In the genomic region with DNA sequence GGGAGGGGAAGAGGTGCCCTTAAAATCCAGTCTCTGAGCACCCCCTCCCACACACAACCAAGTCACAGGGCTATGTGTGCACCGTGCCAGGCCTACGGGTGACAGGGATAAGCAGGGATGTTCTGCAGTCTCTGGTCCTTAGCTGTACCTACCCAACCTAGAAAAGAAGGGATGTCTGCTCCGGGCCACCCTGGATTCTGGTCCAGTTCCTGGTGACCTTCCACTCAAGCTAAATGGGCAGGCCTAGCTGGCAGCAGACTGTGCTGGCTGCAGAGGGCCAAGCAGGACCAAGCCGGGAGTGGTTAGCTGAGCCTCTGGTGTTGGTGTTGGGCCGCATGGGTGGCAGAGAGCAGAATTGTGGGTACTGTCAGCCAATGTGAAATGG, we compare ENCODE assay signal across 8 mouse cellular contexts. TPM values are rescaled to one million over a fixed set of nuclear protein-coding genes. Genes with fewer than 3 reads are reported as not detected.
A peak's percentile ranks its signal among the peaks of the same experiment; 100 is the strongest.
DNase-seq lines count a peak whose midpoint lies in the region; ATAC-seq and TF ChIP-seq lines count a peak whose summit lies in the region.

No protein-coding gene starts in this region.

- no peaks in the 10 kb centered on the region for H3K36me3 ChIP-seq in hindbrain, embryonic 14.5 days (replicated peaks; ENCODE audit: control insufficient read depth, insufficient read depth)
- H3K36me3 ChIP-seq in midbrain, embryonic 13.5 days, result no peaks in the 10 kb centered on the region

- H3K4me3 ChIP-seq in gastrocnemius, adult 2 months, result peak overlapping the region; percentile 75
- peak overlapping the region; percentile 75 for H3K4me3 ChIP-seq in hindbrain, embryonic 14.5 days (replicated peaks; ENCODE audit: low read length)
- H3K4me3 ChIP-seq in midbrain, embryonic 13.5 days (replicated peaks), result peak overlapping the region; percentile 71

- peak overlapping the region; percentile 86 for H3K4me2 ChIP-seq in hindbrain, embryonic 14.5 days (replicated peaks)
- H3K4me2 ChIP-seq in midbrain, embryonic 13.5 days (replicated peaks), result peak overlapping the region; percentile 69

- peak overlapping the region; percentile 92 for H3K9ac ChIP-seq in hindbrain, embryonic 14.5 days
- H3K9ac ChIP-seq in midbrain, embryonic 13.5 days (replicated peaks), result peak overlapping the region; percentile 93

- no peak overlapping the region for H3K27ac ChIP-seq in gastrocnemius, adult 2 months
- peak overlapping the region; percentile 85 for H3K27ac ChIP-seq in hindbrain, embryonic 14.5 days
- H3K27ac ChIP-seq in midbrain, embryonic 13.5 days, result peak overlapping the region; percentile 86

- no peaks in the 10 kb centered on the region for H3K9me3 ChIP-seq in hindbrain, embryonic 14.5 days (ENCODE audit: control insufficient read depth, low read length)
- H3K9me3 ChIP-seq in midbrain, embryonic 13.5 days, result no peaks in the 10 kb centered on the region

- peaks cover 33% of the 10 kb centered on the region for H3K4me1 ChIP-seq in hindbrain, embryonic 14.5 days (replicated peaks; ENCODE audit: control insufficient read depth, insufficient read depth, low read length)
- H3K4me1 ChIP-seq in midbrain, embryonic 13.5 days (replicated peaks), result peaks cover 45% of the 10 kb centered on the region

- DNase-seq in gastrocnemius, adult 2 months, result no peak
- DNase-seq in gastrocnemius, postnatal 25 days, result no peak
- DNase-seq in right cerebral cortex, adult 18-20 months, result peak; percentile 43
- DNase-seq in right cerebral cortex, postnatal 14 days, result no peak
- no peak for DNase-seq in hindbrain, embryonic 14.5 days (ENCODE audit: low spot score)
- no peak for DNase-seq in urinary bladder, postnatal 10 days (ENCODE audit: low spot score)

- no peak for TF ChIP-seq CTCF in gastrocnemius, adult 2 months (IDR thresholded peaks at IDR 0.05)

- peak; percentile 44 for ATAC-seq in hindbrain, embryonic 14.5 days (ENCODE audit: low FRiP score)
- peak; percentile 60 for ATAC-seq in midbrain, embryonic 13.5 days
- ATAC-seq in erythroid progenitor cell, adult 5-6 weeks (replicated peaks; ENCODE audit: low FRiP score, poor library complexity, severe bottlenecking), result no peak

- intact Hi-C loops in gastrocnemius, adult 2 months (cut with DNase I), result no loop called here

- H3K27me3 ChIP-seq in hindbrain, embryonic 14.5 days (ENCODE audit: control insufficient read depth, insufficient read depth, low read length), result no peaks in the 10 kb centered on the region
- H3K27me3 ChIP-seq in midbrain, embryonic 13.5 days, result peaks cover 5% of the 10 kb centered on the region; the same call in 1 of the 2 replicates

- WGBS in hindbrain, embryonic 14.5 days, result 10% methylated on average over 5 of the region's 5 CpGs
- 6% methylated on average over 5 of the region's 5 CpGs for WGBS in midbrain, embryonic 13.5 days

RNA-seq across cellular contexts. Expression of a gene that starts 0.6 kb away (rescaled TPM):
- total RNA-seq in gastrocnemius, adult 2 months (2021), result under 1 TPM; 0.20 to 0.67 TPM
- total RNA-seq in gastrocnemius, postnatal 25 days (2021), result 1 to 10 TPM in 1 of 2 experiments, under 1 TPM in 1; 0.99 to 1.8 TPM
- polyA plus RNA-seq in hindbrain, embryonic 14.5 days (2014; fragmentation: Nextera tagmentation; extraction: Ambion mirVana), result 24.0 and 24.3 TPM in 2 replicates
- polyA plus RNA-seq in midbrain, embryonic 13.5 days (2015; fragmentation: Nextera tagmentation; extraction: Ambion mirVana), result 21.8 and 22.2 TPM in 2 replicates
- 0.36 and 0.42 TPM in 2 replicates for total RNA-seq in erythroid progenitor cell, adult 5-6 weeks (2015; ENCODE audit: low replicate concordance)
- total RNA-seq in erythroid progenitor cell, adult 5-6 weeks (2017; ENCODE audit: low replicate concordance), result 0.23 and 0.51 TPM in 2 replicates
